Mouse (Mus musculus) erythroblast, embryonic 14.5 days (primary cell): Measurements from ENCODE around the gene Hoxb6.

ENCODE experiments used
- GATA1 ChIP-seq: IDR thresholded peaks from 2 replicates; pipeline ENCODE4 v1.6.1; 2012; ENCODE audit warnings: low read length, inconsistent platforms, mixed read lengths
- TAL1 ChIP-seq: IDR thresholded peaks from 3 replicates; pipeline ENCODE4 v1.6.1; 2012; ENCODE audit warnings: low read length, inconsistent platforms, mixed read lengths

DNA sequence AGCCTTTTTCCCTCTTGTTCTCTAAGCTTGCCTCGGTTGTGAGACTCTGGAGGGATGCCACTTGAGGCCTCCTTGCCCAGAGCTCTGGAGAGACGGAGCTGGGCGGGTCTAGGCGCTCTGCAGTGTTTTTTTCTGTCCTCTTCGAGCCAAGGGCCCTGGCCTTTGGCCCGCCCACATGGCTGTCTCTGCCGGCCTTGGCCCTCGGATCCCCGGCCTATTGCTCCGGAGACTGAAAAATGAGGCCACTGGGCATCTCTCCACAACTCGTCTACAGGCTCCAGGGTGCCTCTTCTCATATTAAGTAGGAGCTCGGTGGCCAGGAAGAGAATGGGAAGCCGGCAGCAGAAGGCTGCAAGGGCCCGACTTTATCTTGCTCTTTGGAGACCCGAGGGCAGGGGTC is 9.6 kb downstream of the Hoxb6 start:
- TF ChIP-seq TAL1 (no peak), GATA1 (no peak)
